Mouse (Mus musculus) stomach, postnatal 0 days (tissue): ENCODE results near the gene Stpg4.

Experiments
- CTCF ChIP-seq: IDR thresholded peaks from 2 replicates; pipeline ENCODE4 v1.5.1; 2016; ENCODE audit warnings: antibody characterized with exemption, low read depth, mild to moderate bottlenecking, moderate library complexity
- EP300 ChIP-seq: optimal IDR thresholded peaks from 2 replicates; pipeline ENCODE3; 2016; ENCODE audit warnings: antibody characterized with exemption

DNA sequence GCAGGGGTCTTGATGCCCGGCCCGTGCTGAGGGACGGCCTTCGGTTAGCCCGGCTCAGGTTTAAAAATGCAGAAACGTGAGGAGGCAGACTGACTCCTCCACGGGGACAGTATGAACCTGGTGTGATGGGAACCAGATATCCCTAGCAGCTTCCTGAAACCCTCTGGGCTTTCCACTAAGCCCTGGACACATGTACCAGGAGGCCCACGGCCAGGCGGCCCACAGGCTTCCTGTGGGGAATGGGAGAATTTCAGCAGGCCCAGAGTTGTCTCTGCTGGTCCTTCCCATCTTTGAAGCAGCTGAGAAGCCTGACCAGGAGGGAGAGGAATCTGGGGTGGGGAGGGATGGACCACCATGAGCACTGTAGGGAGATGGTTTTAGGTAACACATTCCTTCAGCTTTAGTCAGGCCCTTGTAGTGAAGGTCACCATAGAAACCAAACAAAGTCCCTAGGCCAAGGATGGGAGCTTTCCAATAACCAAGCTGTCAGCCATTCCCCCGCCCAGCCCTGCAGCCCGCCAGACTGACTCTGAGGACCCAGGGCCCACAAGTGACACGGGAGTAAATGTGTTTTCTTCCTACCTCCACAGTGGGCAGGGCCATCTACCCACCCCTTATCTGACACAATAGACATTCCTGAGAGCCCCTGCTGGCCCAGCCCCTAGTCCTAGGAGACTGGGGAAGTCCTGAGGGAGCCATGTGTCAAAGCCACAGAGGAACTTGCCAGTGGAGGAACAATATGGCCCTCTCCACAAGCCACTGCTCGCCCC, 76.9 kb downstream of the Stpg4 start:
- TF ChIP-seq CTCF (no peak), EP300 (no peak)
